8 mouse cellular contexts compared by ENCODE assay signal in the genomic region with DNA sequence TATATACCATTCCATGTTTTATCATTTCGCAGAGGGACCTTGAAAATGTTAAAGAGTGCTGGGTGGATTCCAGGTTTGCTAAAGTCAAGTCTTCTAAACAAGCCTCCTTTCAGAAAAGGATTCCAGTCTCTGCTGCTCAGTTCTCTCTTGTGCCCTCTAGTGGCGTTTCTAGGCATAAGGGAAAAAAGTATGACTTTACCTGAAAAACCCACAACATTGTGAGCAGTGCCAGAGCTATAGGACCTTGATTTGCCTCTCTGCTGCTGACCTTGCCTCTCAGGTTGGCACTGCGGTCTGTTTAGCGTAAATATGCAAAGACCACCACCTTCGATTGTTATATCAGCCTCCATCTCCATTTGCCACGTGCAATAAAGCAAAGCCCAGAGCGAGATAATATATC. TPM values are rescaled to one million over a fixed set of nuclear protein-coding genes. Genes with fewer than 3 reads are reported as not detected.
DNase-seq lines count a peak whose midpoint lies in the region; ATAC-seq lines count a peak whose summit lies in the region.

No protein-coding gene starts in this region.

- H3K4me3 ChIP-seq in embryonic facial prominence, embryonic 14.5 days (ENCODE audit: low read depth, low read length), result no peak overlapping the region

- H3K9ac ChIP-seq in embryonic facial prominence, embryonic 14.5 days (ENCODE audit: low read depth, low read length), result no peak overlapping the region

- 62% methylated on average over 7 of the region's 7 CpGs for WGBS in embryonic facial prominence, embryonic 14.5 days

- H3K4me1 ChIP-seq in embryonic facial prominence, embryonic 14.5 days (ENCODE audit: control insufficient read depth, insufficient read depth, low read length), result no peaks in the 10 kb centered on the region

- no peaks in the 10 kb centered on the region for H3K36me3 ChIP-seq in embryonic facial prominence, embryonic 14.5 days (ENCODE audit: control insufficient read depth, insufficient read depth, low read length)

- ATAC-seq in embryonic facial prominence, embryonic 14.5 days (ENCODE audit: low read depth), result no peak

- H3K9me3 ChIP-seq in embryonic facial prominence, embryonic 14.5 days (ENCODE audit: control insufficient read depth, low read length), result 0 out of 2 replicates have a peak, but pooled peaks cover 8% of the 10 kb centered on the region

- H3K4me2 ChIP-seq in embryonic facial prominence, embryonic 14.5 days (ENCODE audit: low read depth, low read length), result no peak overlapping the region

- intact Hi-C loops in left cerebral cortex, postnatal 25 days (cut with DNase I), result loop anchor here (5.0 kb wide), 1 partner anchor 263 kb away; no protein-coding TSS in a partner anchor
- intact Hi-C loops in left cerebral cortex, postnatal 4 days (cut with DNase I), result no loop called here

- no peaks in the 10 kb centered on the region for H3K27me3 ChIP-seq in embryonic facial prominence, embryonic 14.5 days (replicated peaks; ENCODE audit: control insufficient read depth, insufficient read depth, low read length)

- peak; percentile 12 for DNase-seq in adrenal gland, adult 2 months
- DNase-seq in adrenal gland, adult 18-20 months (ENCODE audit: low spot score in 2 of 2), result no peak
- DNase-seq in left cerebral cortex, postnatal 25 days (ENCODE audit: low spot score in 2 of 2), result peak; percentile 24 to 47
- DNase-seq in left cerebral cortex, postnatal 4 days, result no peak
- peak; percentile 35 for DNase-seq in embryonic facial prominence, embryonic 14.5 days (ENCODE audit: low spot score)
- DNase-seq in lung, postnatal 25 days (ENCODE audit: low spot score), result peak; percentile 40
- no peak for DNase-seq in right cerebral cortex, adult 2 months (ENCODE audit: low spot score in 2 of 2)
- no peak for DNase-seq in cerebellum, adult 9-11 months

- H3K27ac ChIP-seq in embryonic facial prominence, embryonic 14.5 days (replicated peaks; ENCODE audit: low read depth, low read length), result no peak overlapping the region

RNA-seq across cellular contexts. Expression of a gene that starts 13.9 kb away (rescaled TPM):
- 10 to 100 TPM in 1 of 2 experiments, 1 to 10 TPM in 1; 8.6 to 11.9 TPM for total RNA-seq in adrenal gland, adult 2 months (2021)
- polyA plus RNA-seq in adrenal gland, adult 2 months (2012; rRNA removed), result 3.1 and 6.6 TPM in 2 replicates
- 1 to 10 TPM; 6.0 to 7.3 TPM for total RNA-seq in adrenal gland, adult 18-20 months (2021)
- total RNA-seq in left cerebral cortex, postnatal 25 days (2021), result 1 to 10 TPM; 6.3 to 6.7 TPM
- total RNA-seq in left cerebral cortex, postnatal 4 days (2021), result 10 to 100 TPM; 24.5 to 24.6 TPM
- polyA plus RNA-seq in embryonic facial prominence, embryonic 14.5 days (2014; fragmentation: Nextera tagmentation; extraction: Ambion mirVana), result 27.7 and 28.0 TPM in 2 replicates

RNA-seq across cellular contexts. Expression of a gene that starts 47.8 kb away (rescaled TPM):
- total RNA-seq in adrenal gland, adult 2 months (2021), result 1 to 10 TPM; 2.0 to 2.5 TPM
- polyA plus RNA-seq in adrenal gland, adult 2 months (2012; rRNA removed), result 1.5 and 1.7 TPM in 2 replicates
- 1 to 10 TPM; 2.0 to 2.1 TPM for total RNA-seq in adrenal gland, adult 18-20 months (2021)
- 1 to 10 TPM; 3.6 to 4.0 TPM for total RNA-seq in left cerebral cortex, postnatal 25 days (2021)
- total RNA-seq in left cerebral cortex, postnatal 4 days (2021), result 1 to 10 TPM; 6.2 to 6.5 TPM
- 2.5 and 3.1 TPM in 2 replicates for polyA plus RNA-seq in embryonic facial prominence, embryonic 14.5 days (2014; fragmentation: Nextera tagmentation; extraction: Ambion mirVana)

Comparison
In these comparisons a context has a peak if more than half of its experiments do, and no peak if none do; other contexts are left out.
1. DNase-seq: peak in adrenal gland, adult 2 months (single experiment), left cerebral cortex, postnatal 25 days (2 of 2), embryonic facial prominence, embryonic 14.5 days (single experiment) and lung, postnatal 25 days (single experiment); none in adrenal gland, adult 18-20 months (0 of 2), left cerebral cortex, postnatal 4 days (single experiment), right cerebral cortex, adult 2 months (0 of 2) and cerebellum, adult 9-11 months (single experiment).